Mouse (Mus musculus) naive thymus-derived CD4-positive, alpha-beta T cell, adult 5 months (primary cell): Measurements from ENCODE around the gene Gm4340. TPM values are rescaled to one million over a fixed set of nuclear protein-coding genes. Genes with fewer than 3 reads are reported as not detected.

Experiments
- polyA plus RNA-seq: library from polyadenylated mRNA; unstranded; fragments of 100-300 nt; shearing (Covaris generic); gene quantifications from one replicate; pipeline ENCODE4 v1.2.1, GENCODE M21; 2017

Gene Gm4340
- polyA plus RNA-seq = not detected

DNA sequence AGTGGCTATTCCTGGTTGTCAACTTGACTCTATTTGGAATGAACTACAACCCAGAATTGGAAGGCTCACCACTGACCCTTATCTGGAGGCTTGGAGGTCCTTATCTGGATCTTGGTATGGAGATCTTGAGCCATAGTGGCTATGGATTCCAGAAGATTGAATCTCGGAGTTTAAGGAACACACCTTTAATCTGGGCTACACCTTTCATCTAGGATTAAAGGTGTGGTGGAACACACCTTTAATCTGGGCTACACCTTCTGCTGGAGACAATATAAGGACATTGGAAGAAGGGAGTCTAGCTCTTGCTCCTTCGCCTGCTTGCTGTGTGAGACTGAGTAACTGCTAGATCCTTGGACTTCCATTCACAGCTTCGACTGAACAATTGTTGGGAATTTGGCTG is at the start of gene Gm4340:
Gene Gm4340, plus strand, starts transcription at position 301 of the 400 bp plus-strand sequence.

DNA sequence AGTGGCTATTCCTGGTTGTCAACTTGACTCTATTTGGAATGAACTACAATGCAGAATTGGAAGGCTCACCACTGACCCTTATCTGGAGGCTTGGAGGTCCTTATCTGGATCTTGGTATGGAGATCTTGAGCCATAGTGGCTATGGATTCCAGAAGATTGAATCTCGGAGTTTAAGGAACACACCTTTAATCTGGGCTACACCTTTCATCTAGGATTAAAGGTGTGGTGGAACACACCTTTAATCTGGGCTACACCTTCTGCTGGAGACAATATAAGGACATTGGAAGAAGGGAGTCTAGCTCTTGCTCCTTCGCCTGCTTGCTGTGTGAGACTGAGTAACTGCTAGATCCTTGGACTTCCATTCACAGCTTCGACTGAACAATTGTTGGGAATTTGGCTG is 42.6 kb upstream of the Gm4340 start, which contains the start of gene Gm6763:
Gene Gm6763, plus strand, starts transcription at position 301 of the 400 bp plus-strand sequence.

DNA sequence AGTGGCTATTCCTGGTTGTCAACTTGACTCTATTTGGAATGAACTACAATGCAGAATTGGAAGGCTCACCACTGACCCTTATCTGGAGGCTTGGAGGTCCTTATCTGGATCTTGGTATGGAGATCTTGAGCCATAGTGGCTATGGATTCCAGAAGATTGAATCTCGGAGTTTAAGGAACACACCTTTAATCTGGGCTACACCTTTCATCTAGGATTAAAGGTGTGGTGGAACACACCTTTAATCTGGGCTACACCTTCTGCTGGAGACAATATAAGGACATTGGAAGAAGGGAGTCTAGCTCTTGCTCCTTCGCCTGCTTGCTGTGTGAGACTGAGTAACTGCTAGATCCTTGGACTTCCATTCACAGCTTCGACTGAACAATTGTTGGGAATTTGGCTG is 34.1 kb upstream of the Gm4340 start, which contains the start of gene Gm8764:
Gene Gm8764, plus strand, starts transcription at position 301 of the 400 bp plus-strand sequence.

DNA sequence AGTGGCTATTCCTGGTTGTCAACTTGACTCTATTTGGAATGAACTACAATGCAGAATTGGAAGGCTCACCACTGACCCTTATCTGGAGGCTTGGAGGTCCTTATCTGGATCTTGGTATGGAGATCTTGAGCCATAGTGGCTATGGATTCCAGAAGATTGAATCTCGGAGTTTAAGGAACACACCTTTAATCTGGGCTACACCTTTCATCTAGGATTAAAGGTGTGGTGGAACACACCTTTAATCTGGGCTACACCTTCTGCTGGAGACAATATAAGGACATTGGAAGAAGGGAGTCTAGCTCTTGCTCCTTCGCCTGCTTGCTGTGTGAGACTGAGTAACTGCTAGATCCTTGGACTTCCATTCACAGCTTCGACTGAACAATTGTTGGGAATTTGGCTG is 25.6 kb upstream of the Gm4340 start, which contains the start of gene Gm21304:
Gene Gm21304, plus strand, starts transcription at position 301 of the 400 bp plus-strand sequence.

DNA sequence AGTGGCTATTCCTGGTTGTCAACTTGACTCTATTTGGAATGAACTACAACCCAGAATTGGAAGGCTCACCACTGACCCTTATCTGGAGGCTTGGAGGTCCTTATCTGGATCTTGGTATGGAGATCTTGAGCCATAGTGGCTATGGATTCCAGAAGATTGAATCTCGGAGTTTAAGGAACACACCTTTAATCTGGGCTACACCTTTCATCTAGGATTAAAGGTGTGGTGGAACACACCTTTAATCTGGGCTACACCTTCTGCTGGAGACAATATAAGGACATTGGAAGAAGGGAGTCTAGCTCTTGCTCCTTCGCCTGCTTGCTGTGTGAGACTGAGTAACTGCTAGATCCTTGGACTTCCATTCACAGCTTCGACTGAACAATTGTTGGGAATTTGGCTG is 17.1 kb upstream of the Gm4340 start, which contains the start of gene Gm21312:
Gene Gm21312, plus strand, starts transcription at position 301 of the 400 bp plus-strand sequence.

DNA sequence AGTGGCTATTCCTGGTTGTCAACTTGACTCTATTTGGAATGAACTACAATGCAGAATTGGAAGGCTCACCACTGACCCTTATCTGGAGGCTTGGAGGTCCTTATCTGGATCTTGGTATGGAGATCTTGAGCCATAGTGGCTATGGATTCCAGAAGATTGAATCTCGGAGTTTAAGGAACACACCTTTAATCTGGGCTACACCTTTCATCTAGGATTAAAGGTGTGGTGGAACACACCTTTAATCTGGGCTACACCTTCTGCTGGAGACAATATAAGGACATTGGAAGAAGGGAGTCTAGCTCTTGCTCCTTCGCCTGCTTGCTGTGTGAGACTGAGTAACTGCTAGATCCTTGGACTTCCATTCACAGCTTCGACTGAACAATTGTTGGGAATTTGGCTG is 8.6 kb upstream of the Gm4340 start, which contains the start of gene Gm20765:
Gene Gm20765, plus strand, starts transcription at position 301 of the 400 bp plus-strand sequence.

Other genes with a start within 250 kb of the Gm4340 start
- gene Gm21293, start 51.1 kb upstream of the Gm4340 start, polyA plus RNA-seq = not detected
- gene Gm6763, start 42.5 kb upstream of the Gm4340 start, polyA plus RNA-seq = not detected
- not detected for gene Gm8764, start 34.0 kb upstream of the Gm4340 start, polyA plus RNA-seq
- gene Gm21304, start 25.5 kb upstream of the Gm4340 start, polyA plus RNA-seq = not detected
- gene Gm21312, start 17.0 kb upstream of the Gm4340 start, polyA plus RNA-seq = not detected
- not detected for gene Gm20765, start 8.5 kb upstream of the Gm4340 start, polyA plus RNA-seq